Mouse (Mus musculus) ovary, postnatal 36 days (tissue): Measurements from ENCODE around the gene Cd101.

Experiments used
- DNase-seq: peaks from one replicate; pipeline ENCODE4 v3.0.0; 2022; ENCODE audit warnings: low spot score, mixed read lengths

The Cd101 gene

DNA sequence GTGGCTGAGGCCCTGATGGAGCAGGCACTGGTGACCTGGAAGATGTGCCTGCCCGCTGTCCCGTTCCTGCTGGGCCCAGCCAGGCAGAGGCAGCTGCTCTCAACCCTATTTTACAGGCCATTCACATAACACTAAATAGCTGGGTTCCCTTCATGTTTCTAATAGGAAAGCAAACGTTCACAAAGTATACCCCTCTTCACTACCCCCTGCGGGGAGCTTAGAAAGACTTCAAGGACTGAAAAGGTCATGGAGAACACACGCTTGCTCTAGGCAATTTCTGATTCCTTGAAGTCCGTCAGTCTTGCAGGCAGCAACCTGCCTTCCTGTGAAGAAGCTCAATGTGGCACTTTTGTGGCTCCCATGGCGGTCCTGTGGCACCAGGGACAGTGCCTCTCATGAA lies 12.6 kb upstream of the Cd101 start:
- no peak for DNase-seq

DNA sequence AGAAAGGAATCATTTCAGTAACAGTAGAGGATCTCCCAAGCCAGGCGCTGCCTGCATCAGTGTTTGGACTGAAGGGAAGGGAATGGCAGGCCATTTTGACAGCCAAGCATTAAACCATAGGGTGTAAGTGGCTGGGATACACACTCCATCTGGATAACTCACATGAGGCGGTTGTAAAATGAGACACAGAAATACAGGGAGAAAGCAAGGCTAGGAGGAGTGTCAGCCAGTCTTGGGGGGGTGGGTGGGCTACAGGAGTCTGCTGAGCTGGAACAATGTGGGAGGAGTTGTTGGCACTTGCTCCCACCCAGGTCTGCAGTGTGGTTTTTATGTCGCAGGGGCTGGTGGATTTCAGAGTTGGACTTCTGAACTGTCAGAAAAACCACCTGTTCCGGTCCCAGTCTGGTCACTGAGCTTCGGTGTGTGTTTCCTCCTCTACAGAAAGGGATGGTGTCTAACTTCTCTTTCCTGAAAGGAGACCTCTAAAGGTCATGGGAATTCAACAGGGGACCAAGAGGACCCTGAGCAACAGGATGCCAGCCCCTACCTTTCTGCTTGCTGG lies 8.7 kb upstream of the Cd101 start:
- no peak for DNase-seq

DNA sequence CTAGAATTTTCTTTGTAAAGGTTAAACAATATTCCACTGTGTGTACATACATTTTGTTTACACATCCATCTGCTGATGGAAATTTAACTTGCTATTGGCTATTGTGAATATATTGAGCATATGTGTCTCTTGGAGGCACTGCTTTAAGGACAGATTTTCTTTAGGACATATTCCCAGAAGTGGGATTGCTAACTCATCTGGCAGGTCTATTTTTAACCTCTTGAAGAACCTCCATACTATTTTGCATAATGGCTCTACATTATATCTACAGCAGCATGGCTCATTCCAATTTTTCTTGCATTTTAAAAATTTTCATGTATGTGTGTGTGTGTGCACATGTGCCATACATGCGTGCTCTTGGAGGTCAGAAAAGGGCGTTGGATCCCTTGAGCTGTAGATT lies 6.6 kb upstream of the Cd101 start:
- no peak for DNase-seq

GRCm38 (mm10) chr3:101034509-101034908 lies 5.2 kb upstream of the Cd101 start:
- no peak for DNase-seq

- no peak for DNase-seq
These were observed 4.3 kb upstream of the Cd101 start for GRCm38 (mm10) chr3:101033644-101034043.

DNA sequence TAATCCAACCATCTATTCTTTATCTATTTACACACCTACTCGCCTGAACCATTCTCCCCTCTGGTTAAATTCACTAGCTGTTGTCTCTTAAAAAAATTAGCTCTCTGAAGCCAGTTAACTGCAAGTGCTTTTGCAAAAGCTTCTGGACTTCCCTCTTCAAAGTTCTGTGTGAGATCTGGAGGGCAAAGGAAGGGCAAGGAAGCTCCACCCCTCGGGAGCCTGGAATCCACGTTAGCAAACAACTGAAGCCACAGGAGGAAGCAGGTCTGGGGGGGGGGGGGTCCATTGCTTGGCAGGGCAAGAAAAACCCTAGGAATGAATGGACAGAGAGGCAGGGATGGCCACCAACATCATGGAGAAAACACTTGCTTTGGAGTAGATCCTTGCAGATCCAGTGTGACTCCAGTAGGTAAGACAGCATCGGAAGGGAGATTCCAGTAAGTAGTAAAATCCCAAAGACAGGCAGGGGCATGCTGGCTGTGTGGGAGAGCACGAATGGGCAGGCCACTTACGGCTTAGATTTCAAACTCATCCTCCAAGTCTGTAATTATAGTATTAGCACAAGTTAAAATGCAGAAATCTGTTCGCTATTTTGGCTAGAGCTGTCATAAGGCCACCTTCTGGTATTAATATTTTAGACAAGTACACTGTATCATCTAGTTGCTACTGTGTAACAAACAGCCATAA lies 2.2 kb upstream of the Cd101 start:
- no peak for DNase-seq

GRCm38 (mm10) chr3:101030630-101031029 lies 1.3 kb upstream of the Cd101 start:
- no peak for DNase-seq

- no peak for DNase-seq
These were observed 2.6 kb downstream of the Cd101 start for GRCm38 (mm10) chr3:101026741-101027140.

- no peak for DNase-seq
These were observed 6.4 kb downstream of the Cd101 start for GRCm38 (mm10) chr3:101022967-101023366.

DNA sequence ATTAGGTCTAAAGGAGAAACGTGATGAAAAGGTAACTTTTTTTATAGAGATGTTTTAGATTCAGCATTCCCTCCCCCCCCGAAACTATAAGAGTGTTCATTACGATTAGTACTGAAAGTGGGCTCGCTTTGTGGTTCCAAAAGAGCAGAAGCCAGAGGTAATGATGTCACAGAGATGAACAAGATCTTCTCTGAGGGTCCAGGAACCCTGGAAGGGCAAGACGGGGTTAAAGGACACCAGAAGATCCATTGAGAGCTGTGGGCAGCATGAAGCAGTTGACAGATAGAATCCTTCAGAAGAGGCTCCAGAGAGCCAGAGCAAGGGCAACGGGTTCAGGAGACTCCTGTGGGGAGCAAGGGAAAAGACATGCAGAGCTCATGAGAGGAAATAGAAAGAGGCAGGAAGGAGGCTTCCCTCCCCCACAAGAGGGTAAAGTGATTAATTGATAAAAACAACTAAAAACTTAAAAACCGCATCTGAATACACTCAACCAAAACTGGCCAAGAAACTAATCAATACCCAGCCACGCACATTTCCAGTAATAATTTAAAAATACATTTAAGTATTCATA lies 7.8 kb downstream of the Cd101 start:
- DNase-seq = no peak

DNA sequence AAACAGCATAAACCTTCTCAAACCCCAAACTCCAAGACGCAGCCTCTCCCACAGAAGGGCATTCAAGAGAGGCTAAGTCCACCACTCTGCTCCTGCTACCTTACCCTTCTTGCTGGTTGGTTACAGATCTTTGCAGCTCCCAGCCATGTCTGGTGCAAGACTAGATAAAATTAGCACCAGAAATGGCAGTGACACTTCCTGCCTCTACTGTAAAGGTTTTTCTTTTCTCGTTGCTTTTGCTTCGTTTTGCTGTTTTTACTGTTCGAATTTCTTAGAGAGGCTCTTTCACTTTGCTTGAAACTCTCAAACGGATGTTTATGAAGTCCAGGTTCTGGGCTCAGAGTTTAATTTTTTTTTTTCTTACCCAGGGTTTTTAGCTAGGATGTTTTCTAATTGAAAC lies 8.3 kb downstream of the Cd101 start:
- DNase-seq = no peak

- no peak for DNase-seq
These were observed 10.9 kb downstream of the Cd101 start for GRCm38 (mm10) chr3:101018494-101018893.

DNA sequence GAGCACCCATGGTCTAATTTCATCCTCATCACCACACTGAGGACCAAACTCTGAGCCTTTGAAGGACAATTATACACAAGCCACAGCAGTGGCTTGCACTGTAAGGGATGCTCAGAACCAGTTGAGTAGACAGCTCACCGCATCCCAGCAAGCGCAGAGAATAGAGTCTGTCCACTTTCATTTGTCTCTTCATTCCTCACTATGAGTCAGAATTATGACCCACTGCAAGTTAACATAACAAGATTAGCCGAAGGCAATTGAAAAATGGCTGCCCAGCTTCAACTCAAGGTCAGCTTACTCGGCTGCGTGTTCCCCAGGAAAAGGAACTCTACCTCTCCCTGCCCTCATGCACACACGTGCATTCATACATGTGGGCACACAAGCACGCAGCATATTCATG lies 13.3 kb downstream of the Cd101 start:
- no peak for DNase-seq

DNA sequence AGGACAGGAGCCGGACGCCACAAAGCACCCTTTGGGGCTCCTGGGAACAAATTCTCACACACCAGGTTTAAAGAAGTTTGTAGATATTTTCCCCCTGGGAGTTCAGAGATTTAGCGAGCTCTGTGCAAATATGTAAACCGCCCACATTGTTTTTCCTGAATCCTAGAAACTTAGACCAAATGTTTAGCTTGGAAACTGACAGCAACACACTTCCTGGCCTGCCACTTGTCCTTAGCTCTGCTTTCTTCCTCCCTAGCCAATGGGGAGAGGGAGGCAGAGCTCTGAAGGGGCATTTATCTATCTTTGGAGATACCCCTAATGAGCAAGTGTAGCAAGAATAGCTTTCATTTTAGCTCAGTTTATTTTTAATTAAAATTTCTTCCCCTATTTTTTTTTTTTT lies 14.1 kb downstream of the Cd101 start:
- DNase-seq = no peak

DNA sequence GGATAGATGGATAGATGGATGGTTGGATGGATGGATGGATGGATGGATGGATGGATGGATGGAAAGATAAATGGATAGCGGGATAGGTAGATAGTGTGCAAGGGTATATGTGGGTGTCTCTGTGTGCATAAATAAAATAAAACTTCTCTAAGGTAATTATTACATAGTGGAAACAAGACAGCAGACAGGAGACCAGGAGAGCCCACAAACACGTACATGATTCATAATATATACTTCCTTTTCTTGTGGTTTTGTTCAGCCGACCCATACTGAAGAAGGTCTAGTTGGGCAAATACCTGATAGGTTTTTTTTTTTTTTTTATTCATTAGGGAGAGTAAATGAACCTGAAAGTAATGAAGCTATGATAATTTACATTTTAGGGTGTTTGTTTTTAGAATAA lies 15.8 kb downstream of the Cd101 start:
- no peak for DNase-seq

DNA sequence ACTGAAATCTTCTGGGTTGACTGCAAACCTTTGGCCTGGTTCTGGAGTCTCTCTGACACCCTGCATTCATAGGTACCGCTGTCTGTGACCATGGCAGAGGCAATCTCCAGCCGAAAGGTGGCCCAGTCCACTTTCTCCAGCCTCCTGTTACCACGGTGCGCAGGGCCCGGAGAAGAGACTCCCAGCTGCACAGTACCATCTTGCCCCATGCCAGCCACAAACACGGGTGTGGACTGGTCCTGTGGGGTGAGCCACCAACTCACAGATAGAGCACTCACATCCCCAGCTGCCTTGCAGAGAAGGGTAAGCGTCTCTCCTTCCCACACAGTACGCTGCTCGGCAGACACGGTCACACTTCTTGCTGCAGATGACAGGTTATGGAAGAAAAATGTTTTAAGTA lies 16.4 kb downstream of the Cd101 start:
- DNase-seq = no peak

GRCm38 (mm10) chr3:101012597-101012996 lies 16.8 kb downstream of the Cd101 start:
- DNase-seq = no peak

GRCm38 (mm10) chr3:101012131-101012571 lies 17.2 kb downstream of the Cd101 start:
- DNase-seq = no peak

DNA sequence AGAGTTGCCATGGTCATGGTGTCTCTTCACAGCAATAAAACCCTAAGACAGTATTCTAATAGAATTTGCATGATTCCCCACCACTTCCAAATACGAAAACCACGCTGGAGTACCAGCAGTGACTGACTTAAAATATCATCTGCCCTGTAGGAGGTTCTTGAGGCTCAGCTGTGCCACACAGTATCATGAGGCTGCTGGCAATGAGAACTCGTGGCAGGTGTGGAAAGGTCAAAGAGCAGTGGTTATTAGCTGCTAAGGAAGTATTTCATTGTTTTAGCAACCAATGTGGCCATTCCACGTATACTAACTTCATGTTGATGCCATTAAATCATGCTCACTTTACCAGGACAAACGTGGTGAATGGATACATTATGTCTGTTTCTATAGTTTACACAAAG lies 18.2 kb downstream of the Cd101 start:
- no peak for DNase-seq

DNA sequence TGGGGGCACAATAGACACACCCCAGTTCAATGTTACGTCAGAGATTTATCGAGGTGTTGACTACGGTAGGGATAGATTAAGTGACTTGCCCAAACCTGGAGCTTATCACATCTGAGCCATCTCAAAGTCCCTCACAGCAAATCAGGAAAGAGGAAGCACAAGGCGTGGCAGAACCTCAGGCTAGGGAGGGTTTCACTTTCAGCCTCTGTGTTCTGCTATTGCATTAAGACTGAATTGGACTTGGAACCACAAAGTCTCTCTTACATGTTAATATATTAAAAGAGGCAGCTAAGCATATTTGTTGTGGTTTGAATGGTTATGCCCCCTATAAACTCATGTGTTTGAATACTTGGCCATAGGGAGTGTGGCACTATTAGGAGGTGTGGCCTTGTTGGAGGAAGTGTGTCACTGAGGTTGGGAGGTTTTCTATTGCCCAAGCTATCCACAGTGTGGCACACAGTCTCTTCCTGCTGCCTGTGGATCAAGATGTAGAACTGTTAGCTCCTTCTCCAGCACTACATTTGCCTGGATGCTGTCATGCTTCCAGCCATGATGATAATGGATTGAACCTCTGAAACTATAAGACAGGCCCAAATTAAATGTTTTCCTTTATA lies 18.7 kb downstream of the Cd101 start:
- DNase-seq = no peak

GRCm38 (mm10) chr3:101007112-101007782 lies 22.1 kb downstream of the Cd101 start:
- no peak for DNase-seq

- no peak for DNase-seq
These were observed 24.0 kb downstream of the Cd101 start for GRCm38 (mm10) chr3:101005392-101005791.
